Mouse (Mus musculus) intestine, embryonic 14.5 days (tissue): ENCODE results near the gene Zfp13. TPM values are rescaled to one million over a fixed set of nuclear protein-coding genes. Genes with fewer than 3 reads are reported as not detected.
"Not testable (repeated sequence)": the region's sequence is repeated elsewhere in the genome, so short reads cannot be mapped to it uniquely, and the experiment has no call there.

ENCODE experiments used
- ATAC-seq: fragments of 200-750 bp; cut with Nextera tagmentation; replicated peaks from 2 replicates; pipeline ENCODE4 v1.8.0; 2017; ENCODE audit warnings: low read depth, moderate number of reproducible peaks, moderate TSS enrichment, moderate library complexity; ENCODE audit not compliant: low FRiP score, low TSS enrichment
- DNase-seq: peaks from one replicate; pipeline ENCODE4 v3.0.0-alpha.2; 2018; ENCODE audit warnings: low spot score
- H3K27ac ChIP-seq: fragments of 300-500 bp; sonication (generic); 2 replicates; pipeline ENCODE4 v1.5.1; 2014; ENCODE audit warnings: low read depth, mild to moderate bottlenecking, control low read depth
- H3K27me3 ChIP-seq: fragments of 300-500 bp; sonication (generic); replicated peaks from 2 replicates; pipeline ENCODE4 v1.6.1; 2014; ENCODE audit warnings: low read length, control low read depth; ENCODE audit not compliant: control insufficient read depth, insufficient read depth
- H3K36me3 ChIP-seq: fragments of 300-500 bp; sonication (generic); 2 replicates; pipeline ENCODE4 v1.6.1; 2014; ENCODE audit warnings: low read length, control low read depth; ENCODE audit not compliant: control insufficient read depth, insufficient read depth
- H3K4me1 ChIP-seq: fragments of 300-500 bp; sonication (generic); replicated peaks from 2 replicates; pipeline ENCODE4 v1.6.1; 2014; ENCODE audit warnings: low read length, control low read depth, mixed read lengths; ENCODE audit not compliant: control insufficient read depth, insufficient read depth
- H3K4me2 ChIP-seq: fragments of 300-500 bp; sonication (generic); 2 replicates; pipeline ENCODE4 v1.6.1; 2014; ENCODE audit warnings: low read length
- H3K4me3 ChIP-seq: fragments of 300-500 bp; sonication (generic); 2 replicates; pipeline ENCODE4 v1.5.1; 2014; ENCODE audit warnings: low read depth, low read length, control low read depth, mixed read lengths
- H3K9ac ChIP-seq: fragments of 300-500 bp; sonication (generic); 2 replicates; pipeline ENCODE4 v1.6.1; 2014; ENCODE audit warnings: mild to moderate bottlenecking, low read length
- H3K9me3 ChIP-seq: fragments of 300-500 bp; sonication (generic); 2 replicates; pipeline ENCODE4 v1.6.1; 2016; ENCODE audit warnings: low read length, control low read depth; ENCODE audit not compliant: control insufficient read depth
- WGBS: fragments of 180-500 bp; shearing (Covaris S2); extraction: QIAGEN DNeasy Blood & Tissue Kit; methylation state at CpG from one replicate; pipeline ENCODE4 v1.1.7; 2014; 5-methylcytosine and 5-hydroxymethylcytosine counted together
- polyA plus RNA-seq: library from polyadenylated mRNA; unstranded; fragments of >200 nt; fragmentation: Nextera tagmentation; extraction: Ambion mirVana; gene quantifications from 2 replicates; pipeline ENCODE4 v1.2.1, GENCODE M21; 2014

Zfp13 gene
- polyA plus RNA-seq, 1 experiment from 2014 or later: 14.8 TPM

- 57% methylated on average over 15 of the region's 15 CpGs for WGBS
- Histone ChIP-seq H3K36me3 (no peaks in the 10 kb centered on the region), H3K9me3 (no peaks in the 10 kb centered on the region), H3K4me1 (peaks cover 11% of the 10 kb centered on the region; the same call in 1 of the 2 replicates), H3K4me2 (peak within 1 kb of the TSS; percentile 82), H3K9ac (no peak within 1 kb of the TSS; the same call in 1 of the 2 replicates), H3K27ac (peak within 1 kb of the TSS; percentile 94), H3K27me3 (no peaks in the 10 kb centered on the region), H3K4me3 (no peak within 1 kb of the TSS)
- no peak for ATAC-seq
- no peak for DNase-seq
These were observed 1.6 kb upstream of the Zfp13 start, which contains the start of gene Zscan10 for GRCm38 (mm10) chr17:23600641-23601622. TSS of gene Zscan10 (plus strand) at chr17:23600856.

GRCm38 (mm10) chr17:23599605-23600063 lies 347 bp upstream of the Zfp13 start:
- no peak for ATAC-seq
- 30% methylated on average over 7 of the region's 7 CpGs for WGBS
- no peak for DNase-seq

GRCm38 (mm10) chr17:23595139-23595538 lies 4.1 kb downstream of the Zfp13 start:
- not testable (repeated sequence) for DNase-seq, H3K27me3 ChIP-seq, H3K9ac ChIP-seq, H3K4me2 ChIP-seq, ATAC-seq, H3K4me3 ChIP-seq, H3K9me3 ChIP-seq, H3K36me3 ChIP-seq, H3K27ac ChIP-seq
- WGBS: 79% methylated on average over 4 of the region's 4 CpGs
- peaks cover 15% of the 10 kb centered on the region; the same call in 1 of the 2 replicates for H3K4me1 ChIP-seq

More at GRCm38 (mm10) chr17:23599605-23600063, 347 bp upstream of the Zfp13 start:
- peak overlapping the region; percentile 46 for H3K4me3 ChIP-seq
- H3K4me2 ChIP-seq: peak overlapping the region; percentile 82
- H3K36me3 ChIP-seq: no peaks in the 10 kb centered on the region
- H3K4me1 ChIP-seq: peaks cover 11% of the 10 kb centered on the region; the same call in 1 of the 2 replicates
- peak overlapping the region; percentile 50 for H3K9ac ChIP-seq
- H3K27ac ChIP-seq: peak overlapping the region; percentile 94
- no peaks in the 10 kb centered on the region for H3K27me3 ChIP-seq
- H3K9me3 ChIP-seq: no peaks in the 10 kb centered on the region

DNA sequence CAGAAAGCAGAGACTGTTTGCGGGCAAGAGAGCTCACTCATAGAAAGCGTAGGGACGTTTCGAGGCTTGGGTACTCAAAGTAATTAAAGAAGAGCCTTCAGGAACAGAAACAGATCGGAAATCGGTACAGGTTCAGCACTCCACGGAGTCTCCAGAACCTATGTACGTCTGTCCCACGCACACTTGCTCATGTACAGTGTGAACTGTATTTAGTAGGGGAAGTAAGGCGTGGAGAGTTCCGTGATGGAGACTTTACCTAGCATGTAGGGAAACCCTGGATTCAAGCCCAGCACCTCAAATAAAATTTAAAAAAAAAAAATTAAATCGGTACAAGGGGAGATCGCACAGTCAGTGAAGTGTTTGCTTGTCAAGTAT lies 6.4 kb downstream of the Zfp13 start:
- Histone ChIP-seq H3K36me3 (no peaks in the 10 kb centered on the region), H3K27me3 (no peaks in the 10 kb centered on the region), H3K4me2 (peak overlapping the region; percentile 76), H3K9ac (peak overlapping the region; percentile 43), H3K9me3 (no peaks in the 10 kb centered on the region), H3K4me3 (peak overlapping the region; percentile 36), H3K4me1 (0 out of 2 replicates have a peak, but pooled peaks cover 4% of the 10 kb centered on the region), H3K27ac (peak overlapping the region; percentile 43)
- DNase-seq: no peak
- peak; percentile 60 for ATAC-seq
- WGBS: 13% methylated on average over 13 of the region's 13 CpGs

- Histone ChIP-seq H3K27me3 (no peaks in the 10 kb centered on the region), H3K4me2 (peak overlapping the region; percentile 76), H3K9me3 (no peaks in the 10 kb centered on the region), H3K4me1 (0 out of 2 replicates have a peak, but pooled peaks cover 4% of the 10 kb centered on the region), H3K27ac (peak overlapping the region; percentile 43), H3K4me3 (peak overlapping the region; percentile 36), H3K36me3 (no peaks in the 10 kb centered on the region), H3K9ac (peak overlapping the region; percentile 43)
- WGBS: 8% methylated on average over 34 of the region's 34 CpGs
- ATAC-seq (peak; percentile 100), DNase-seq (peak; percentile 98)
These were observed 6.9 kb downstream of the Zfp13 start for GRCm38 (mm10) chr17:23592208-23592925.

DNA sequence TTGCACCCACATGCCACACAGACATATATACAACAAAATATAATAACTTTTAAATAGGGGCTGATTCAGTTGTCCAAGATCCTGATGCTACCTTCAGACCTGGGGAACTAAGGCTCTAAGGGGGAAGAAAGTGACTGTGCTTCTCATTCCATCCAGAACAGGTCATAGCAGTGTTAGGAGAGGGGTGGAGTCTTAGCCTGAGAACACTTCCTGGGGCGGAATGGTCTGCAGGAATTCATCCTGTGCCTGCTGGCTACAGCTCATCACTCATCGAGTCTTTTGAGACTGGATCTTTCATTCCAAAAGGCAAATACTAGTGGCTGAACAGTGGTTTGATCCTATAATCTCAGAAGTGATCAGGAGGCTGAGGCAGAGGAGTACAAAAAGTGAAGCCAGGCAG lies 12.0 kb downstream of the Zfp13 start:
- WGBS: 57% methylated on average over 2 of the region's 2 CpGs
- DNase-seq: no peak
- peaks cover 17% of the 10 kb centered on the region for H3K4me1 ChIP-seq
- 0 out of 2 replicates have a peak, but pooled peaks cover 8% of the 10 kb centered on the region for H3K36me3 ChIP-seq
- H3K27ac ChIP-seq: no peak overlapping the region
- H3K9me3 ChIP-seq: no peaks in the 10 kb centered on the region
- H3K9ac ChIP-seq: no peak overlapping the region
- H3K27me3 ChIP-seq: no peaks in the 10 kb centered on the region
- no peak overlapping the region for H3K4me3 ChIP-seq
- no peak for ATAC-seq
- H3K4me2 ChIP-seq: no peak overlapping the region

GRCm38 (mm10) chr17:23585721-23586491 lies 13.4 kb downstream of the Zfp13 start:
- peak overlapping the region; percentile 68 for H3K4me2 ChIP-seq
- DNase-seq (peak; percentile 82), ATAC-seq (peak; percentile 78)
- H3K9ac ChIP-seq: peak overlapping the region; percentile 65
- WGBS: under 1% methylated on average over 22 of the region's 22 CpGs
- no peaks in the 10 kb centered on the region for H3K9me3 ChIP-seq
- peak overlapping the region; percentile 69 for H3K4me3 ChIP-seq
- H3K36me3 ChIP-seq: peaks cover 16% of the 10 kb centered on the region; the same call in 1 of the 2 replicates
- no peak overlapping the region for H3K27ac ChIP-seq
- H3K4me1 ChIP-seq: peaks cover 17% of the 10 kb centered on the region
- H3K27me3 ChIP-seq: no peaks in the 10 kb centered on the region

- peak overlapping the region; percentile 68 for H3K4me2 ChIP-seq
- peaks cover 17% of the 10 kb centered on the region for H3K4me1 ChIP-seq
- peak overlapping the region; percentile 69; the same call in 1 of the 2 replicates for H3K4me3 ChIP-seq
- H3K9ac ChIP-seq: peak overlapping the region; percentile 65
- 84% methylated on average over 8 of the region's 8 CpGs for whole genome bisulfite sequencing
- no peaks in the 10 kb centered on the region for H3K27me3 ChIP-seq
- no peak overlapping the region for H3K27ac ChIP-seq
- peaks cover 27% of the 10 kb centered on the region for H3K36me3 ChIP-seq
- no peaks in the 10 kb centered on the region for H3K9me3 ChIP-seq
- ATAC-seq (no peak), DNase-seq (no peak)
These were observed 14.5 kb downstream of the Zfp13 start for GRCm38 (mm10) chr17:23584786-23585185.
